Mouse (Mus musculus): ENCODE measurements around the gene Rsl24d1.

GRCm38 (mm10) chr9:73121735-73122134 lies 8.5 kb downstream of the Rsl24d1 start:
- TF ChIP-seq CTCF (IDR thresholded peaks at IDR 0.05; ENCODE audit: borderline replicate concordance, control insufficient read depth, extremely low read depth, insufficient read depth, low read length, poor library complexity) (no peak), POLR2A (IDR thresholded peaks at IDR 0.05; ENCODE audit: control insufficient read depth, extremely low read depth, insufficient read depth, low read length, poor library complexity) (no peak)
